15 mouse cellular contexts compared by ENCODE assay signal in the genomic region with DNA sequence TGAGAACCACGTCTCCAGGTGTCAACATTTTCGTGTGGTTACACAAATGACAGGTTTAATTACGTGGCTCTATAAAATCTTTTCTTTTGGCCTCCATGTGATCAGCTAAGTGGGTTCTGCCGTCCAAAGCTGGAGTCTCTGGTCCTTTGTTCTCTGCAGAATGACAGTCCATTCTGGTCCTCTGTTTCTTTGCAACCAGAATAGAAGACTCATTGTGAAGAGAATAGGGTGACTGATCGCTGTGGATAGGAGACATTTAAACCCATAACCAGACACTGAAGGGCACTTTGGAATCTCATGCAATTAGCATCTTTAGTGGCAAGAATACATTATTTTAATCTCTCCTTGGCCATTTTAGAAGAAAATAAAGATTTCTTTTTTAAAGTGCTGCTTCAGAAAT.
DNase-seq lines count a peak whose midpoint lies in the region; ATAC-seq and TF ChIP-seq lines count a peak whose summit lies in the region.
"Had no signal": no experiment of that assay in that cellular context is flagged by ENCODE, and none has a peak within 500 bp of the region (broad histone marks: within the 10 kb centered on the region; RNA-seq: fewer than 3 reads in every experiment).

No protein-coding gene starts in this region.

- H3K9me3 ChIP-seq in hindbrain, embryonic 10.5 days = no peaks in the 10 kb centered on the region
- H3K9me3 ChIP-seq in hindbrain, embryonic 16.5 days (ENCODE audit: control insufficient read depth, low read length) = no peaks in the 10 kb centered on the region
- no peaks in the 10 kb centered on the region for H3K9me3 ChIP-seq in hindbrain, postnatal 0 days (ENCODE audit: low read length)
- H3K9me3 ChIP-seq in heart, embryonic 10.5 days = no peaks in the 10 kb centered on the region

- no peaks in the 10 kb centered on the region for H3K27me3 ChIP-seq in hindbrain, embryonic 10.5 days (ENCODE audit: insufficient read depth, poor library complexity, severe bottlenecking)
- H3K27me3 ChIP-seq in hindbrain, embryonic 16.5 days (replicated peaks; ENCODE audit: control insufficient read depth, insufficient read depth, low read length) = no peaks in the 10 kb centered on the region
- H3K27me3 ChIP-seq in hindbrain, postnatal 0 days (ENCODE audit: insufficient read depth, low read length) = no peaks in the 10 kb centered on the region
- peaks cover 90% of the 10 kb centered on the region for H3K27me3 ChIP-seq in heart, embryonic 10.5 days (ENCODE audit: insufficient read depth, poor library complexity, severe bottlenecking)

- DNase-seq in hindbrain, embryonic 10.5 days (ENCODE audit: low spot score) = no peak
- peak; percentile 45 for DNase-seq in retina, postnatal 1 day
- DNase-seq in retina, embryonic 14.5 days (ENCODE audit: low spot score) = no peak
- DNase-seq in hindbrain, postnatal 0 days (ENCODE audit: low spot score) = no peak
- DNase-seq in heart, embryonic 10.5 days (ENCODE audit: low spot score) = no peak
- no peak for DNase-seq in kidney, postnatal 36 days
- DNase-seq: B cell, adult 2 months; embryo, embryonic 11 days; gastrocnemius, postnatal 14 days; heart, adult 2 months; kidney, adult 9 months; kidney, postnatal 4 days; thymus, postnatal 4 days had no signal

- ATAC-seq in hindbrain, embryonic 16.5 days = no peak
- ATAC-seq in hindbrain, postnatal 0 days = no peak

- peaks cover 87% of the 10 kb centered on the region for H3K4me1 ChIP-seq in hindbrain, embryonic 10.5 days (replicated peaks)
- H3K4me1 ChIP-seq in hindbrain, embryonic 16.5 days (ENCODE audit: control insufficient read depth, insufficient read depth, low read depth, low read length) = peaks cover 40% of the 10 kb centered on the region
- peaks cover 50% of the 10 kb centered on the region for H3K4me1 ChIP-seq in hindbrain, postnatal 0 days (ENCODE audit: insufficient read depth, low read length)
- peaks cover 36% of the 10 kb centered on the region for H3K4me1 ChIP-seq in heart, embryonic 10.5 days

- no peak overlapping the region for H3K9ac ChIP-seq in hindbrain, embryonic 16.5 days (ENCODE audit: low read depth, low read length)
- no peak overlapping the region for H3K9ac ChIP-seq in hindbrain, postnatal 0 days (replicated peaks; ENCODE audit: low read length)
- H3K9ac ChIP-seq: lung, embryonic 14.5 days had no signal

- TF ChIP-seq CTCF in hindbrain, postnatal 0 days (IDR thresholded peaks at IDR 0.05; ENCODE audit: low read depth) = no peak

- H3K4me2 ChIP-seq in hindbrain, embryonic 16.5 days (ENCODE audit: low read length) = no peak overlapping the region
- no peak overlapping the region for H3K4me2 ChIP-seq in hindbrain, postnatal 0 days (ENCODE audit: low read depth, low read length)
- H3K4me2 ChIP-seq: lung, embryonic 14.5 days had no signal

- WGBS in hindbrain, embryonic 10.5 days = 34% methylated on average over 5 of the region's 5 CpGs
- 27% methylated on average over 5 of the region's 5 CpGs for WGBS in hindbrain, embryonic 16.5 days
- 28% methylated on average over 5 of the region's 5 CpGs for WGBS in hindbrain, postnatal 0 days
- 72% methylated on average over 5 of the region's 5 CpGs for WGBS in heart, embryonic 10.5 days

- H3K36me3 ChIP-seq in hindbrain, embryonic 10.5 days = no peaks in the 10 kb centered on the region
- no peaks in the 10 kb centered on the region for H3K36me3 ChIP-seq in hindbrain, embryonic 16.5 days (ENCODE audit: control insufficient read depth, insufficient read depth, low read length)
- no peaks in the 10 kb centered on the region for H3K36me3 ChIP-seq in hindbrain, postnatal 0 days (ENCODE audit: insufficient read depth, low read length)
- no peaks in the 10 kb centered on the region for H3K36me3 ChIP-seq in heart, embryonic 10.5 days

- peak overlapping the region; percentile 79 for H3K27ac ChIP-seq in hindbrain, embryonic 10.5 days
- no peak overlapping the region for H3K27ac ChIP-seq in hindbrain, embryonic 16.5 days (ENCODE audit: low read depth, low read length)
- peak overlapping the region; percentile 64; the same call in 1 of the 2 replicates for H3K27ac ChIP-seq in hindbrain, postnatal 0 days
- no peak overlapping the region for H3K27ac ChIP-seq in heart, embryonic 10.5 days

- no peak overlapping the region for H3K4me3 ChIP-seq in hindbrain, embryonic 10.5 days
- no peak overlapping the region for H3K4me3 ChIP-seq in hindbrain, embryonic 16.5 days (ENCODE audit: low read length)
- no peak overlapping the region for H3K4me3 ChIP-seq in hindbrain, postnatal 0 days (ENCODE audit: low read length)
- H3K4me3 ChIP-seq in heart, embryonic 10.5 days = no peak overlapping the region
- H3K4me3 ChIP-seq: heart, adult 2 months had no signal

Comparison
In these comparisons a context has a peak if more than half of its experiments do, and no peak if none do; other contexts are left out.
1. H3K27ac ChIP-seq: peak in hindbrain, embryonic 10.5 days (single experiment) and hindbrain, postnatal 0 days (single experiment); none in hindbrain, embryonic 16.5 days (single experiment) and heart, embryonic 10.5 days (single experiment).